Mouse (Mus musculus) embryonic facial prominence, embryonic 14.5 days (tissue): ENCODE results near the gene Dync1i2. TPM values are rescaled to one million over a fixed set of nuclear protein-coding genes. Genes with fewer than 3 reads are reported as not detected.

Experiments used
- ATAC-seq: fragments of 200-750 bp; cut with Nextera tagmentation; 2 replicates; pipeline ENCODE4 v1.8.0; 2017; ENCODE audit warnings: low read depth, moderate number of reproducible peaks, moderate TSS enrichment
- DNase-seq: peaks from one replicate; pipeline ENCODE4 v3.0.0-alpha.2; 2015; ENCODE audit warnings: low spot score
- H3K27ac ChIP-seq: fragments of 300-500 bp; sonication (generic); replicated peaks from 2 replicates; pipeline ENCODE4 v1.5.1; 2014; ENCODE audit warnings: low read depth, mild to moderate bottlenecking, low read length, moderate library complexity
- H3K27me3 ChIP-seq: fragments of 300-500 bp; sonication (generic); replicated peaks from 2 replicates; pipeline ENCODE4 v1.6.1; 2014; ENCODE audit warnings: low read length; ENCODE audit not compliant: control insufficient read depth, insufficient read depth
- H3K36me3 ChIP-seq: fragments of 300-500 bp; sonication (generic); 2 replicates; pipeline ENCODE4 v1.6.1; 2014; ENCODE audit warnings: low read length, mixed read lengths; ENCODE audit not compliant: control insufficient read depth, insufficient read depth
- H3K4me1 ChIP-seq: fragments of 300-500 bp; sonication (generic); 2 replicates; pipeline ENCODE4 v1.6.1; 2014; ENCODE audit warnings: antibody characterized with exemption, low read length; ENCODE audit not compliant: control insufficient read depth, insufficient read depth
- H3K4me2 ChIP-seq: fragments of 300-500 bp; sonication (generic); 2 replicates; pipeline ENCODE4 v1.6.1; 2014; ENCODE audit warnings: low read depth, mild to moderate bottlenecking, low read length, moderate library complexity, mixed read lengths
- H3K4me3 ChIP-seq: fragments of 300-500 bp; sonication (generic); 2 replicates; pipeline ENCODE4 v1.5.1; 2014; ENCODE audit warnings: low read depth, mild to moderate bottlenecking, low read length
- H3K9ac ChIP-seq: fragments of 300-500 bp; sonication (generic); 2 replicates; pipeline ENCODE4 v1.6.1; 2014; ENCODE audit warnings: low read depth, mild to moderate bottlenecking, low read length, moderate library complexity, mixed read lengths
- H3K9me3 ChIP-seq: fragments of 300-500 bp; sonication (generic); 2 replicates; pipeline ENCODE4 v1.6.1; 2016; ENCODE audit warnings: low read length; ENCODE audit not compliant: control insufficient read depth
- WGBS: fragments of 180-500 bp; shearing (Covaris S2); extraction: QIAGEN DNeasy Blood & Tissue Kit; methylation state at CpG from one replicate; pipeline ENCODE4 v1.1.7; 2014; 5-methylcytosine and 5-hydroxymethylcytosine counted together
- polyA plus RNA-seq: library from polyadenylated mRNA; unstranded; fragments of >200 nt; fragmentation: Nextera tagmentation; extraction: Ambion mirVana; gene quantifications from 2 replicates; pipeline ENCODE4 v1.2.1, GENCODE M21; 2014

Dync1i2 gene
- polyA plus RNA-seq, 1 experiment from 2014 or later = 103 TPM

- H3K36me3 ChIP-seq = peaks cover 55% of the 10 kb centered on the region
- WGBS = 78% methylated on average over 7 of the region's 7 CpGs
- no peak overlapping the region for H3K9ac ChIP-seq
- DNase-seq = no peak
- no peaks in the 10 kb centered on the region for H3K4me1 ChIP-seq
- no peaks in the 10 kb centered on the region for H3K9me3 ChIP-seq
- no peak overlapping the region for H3K27ac ChIP-seq
- no peak overlapping the region for H3K4me3 ChIP-seq
- no peak for ATAC-seq
- H3K27me3 ChIP-seq = no peaks in the 10 kb centered on the region
- no peak overlapping the region for H3K4me2 ChIP-seq
These were observed 33.3 kb downstream of the Dync1i2 start for GRCm38 (mm10) chr2:71244807-71245206.

- no peaks in the 10 kb centered on the region for H3K4me1 ChIP-seq
- DNase-seq (peak; percentile 43), ATAC-seq (no peak; the same call in 1 of the 2 replicates)
- no peaks in the 10 kb centered on the region for H3K9me3 ChIP-seq
- WGBS = 83% methylated on average over 3 of the region's 3 CpGs
- H3K9ac ChIP-seq = no peak overlapping the region
- H3K27me3 ChIP-seq = no peaks in the 10 kb centered on the region
- no peak overlapping the region for H3K27ac ChIP-seq
- no peak overlapping the region for H3K4me2 ChIP-seq
- no peak overlapping the region for H3K4me3 ChIP-seq
- peaks cover 55% of the 10 kb centered on the region for H3K36me3 ChIP-seq
These were observed 33.9 kb downstream of the Dync1i2 start for GRCm38 (mm10) chr2:71245416-71245815.

- 84% methylated on average over 5 of the region's 5 CpGs for WGBS
- Histone ChIP-seq H3K27ac (no peak overlapping the region), H3K9me3 (no peaks in the 10 kb centered on the region), H3K4me1 (no peaks in the 10 kb centered on the region), H3K4me3 (no peak overlapping the region), H3K36me3 (peaks cover 57% of the 10 kb centered on the region), H3K4me2 (no peak overlapping the region), H3K27me3 (no peaks in the 10 kb centered on the region), H3K9ac (no peak overlapping the region)
- no peak for DNase-seq
- ATAC-seq = no peak
These were observed 34.6 kb downstream of the Dync1i2 start for GRCm38 (mm10) chr2:71246096-71246495.

GRCm38 (mm10) chr2:71248071-71248470 lies 36.6 kb downstream of the Dync1i2 start:
- Histone ChIP-seq H3K4me2 (no peak overlapping the region), H3K4me3 (no peak overlapping the region), H3K36me3 (peaks cover 61% of the 10 kb centered on the region), H3K4me1 (no peaks in the 10 kb centered on the region), H3K27me3 (no peaks in the 10 kb centered on the region), H3K27ac (no peak overlapping the region), H3K9ac (no peak overlapping the region), H3K9me3 (no peaks in the 10 kb centered on the region)
- 38% methylated on average over 3 of the region's 3 CpGs for WGBS
- DNase-seq = no peak
- ATAC-seq = no peak

- H3K36me3 ChIP-seq = peaks cover 72% of the 10 kb centered on the region
- no peaks in the 10 kb centered on the region for H3K9me3 ChIP-seq
- H3K4me1 ChIP-seq = no peaks in the 10 kb centered on the region
- no peak for ATAC-seq
- no peak overlapping the region for H3K4me2 ChIP-seq
- H3K27me3 ChIP-seq = no peaks in the 10 kb centered on the region
- no peak for DNase-seq
- no peak overlapping the region for H3K4me3 ChIP-seq
- H3K27ac ChIP-seq = no peak overlapping the region
- H3K9ac ChIP-seq = no peak overlapping the region
- WGBS = 65% methylated on average over 5 of the region's 5 CpGs
These were observed 39.3 kb downstream of the Dync1i2 start for GRCm38 (mm10) chr2:71250841-71251240.

GRCm38 (mm10) chr2:71254836-71255235 lies 43.3 kb downstream of the Dync1i2 start:
- Histone ChIP-seq H3K4me2 (no peak overlapping the region), H3K9me3 (no peaks in the 10 kb centered on the region), H3K36me3 (peaks cover 87% of the 10 kb centered on the region), H3K4me1 (no peaks in the 10 kb centered on the region), H3K9ac (no peak overlapping the region), H3K4me3 (no peak overlapping the region), H3K27ac (no peak overlapping the region), H3K27me3 (no peaks in the 10 kb centered on the region)
- DNase-seq (no peak), ATAC-seq (no peak)
- 70% methylated on average over 4 of the region's 4 CpGs for WGBS

GRCm38 (mm10) chr2:71256581-71256980 lies 45.1 kb downstream of the Dync1i2 start:
- Histone ChIP-seq H3K36me3 (peaks cover 85% of the 10 kb centered on the region), H3K4me2 (no peak overlapping the region), H3K4me3 (no peak overlapping the region), H3K27ac (no peak overlapping the region), H3K27me3 (no peaks in the 10 kb centered on the region), H3K9me3 (no peaks in the 10 kb centered on the region), H3K9ac (no peak overlapping the region), H3K4me1 (no peaks in the 10 kb centered on the region)
- WGBS = 90% methylated on average over 7 of the region's 7 CpGs
- ATAC-seq (no peak), DNase-seq (no peak)

GRCm38 (mm10) chr2:71264585-71264984 lies 53.1 kb downstream of the Dync1i2 start:
- no peaks in the 10 kb centered on the region for H3K4me1 ChIP-seq
- no peak overlapping the region for H3K27ac ChIP-seq
- no peak overlapping the region for H3K9ac ChIP-seq
- H3K4me2 ChIP-seq = no peak overlapping the region
- DNase-seq (no peak), ATAC-seq (no peak)
- peaks cover 71% of the 10 kb centered on the region for H3K36me3 ChIP-seq
- no peaks in the 10 kb centered on the region for H3K27me3 ChIP-seq
- 94% methylated on average over 20 of the region's 20 CpGs for WGBS
- H3K9me3 ChIP-seq = no peaks in the 10 kb centered on the region
- H3K4me3 ChIP-seq = no peak overlapping the region

- no peak for DNase-seq
- no peak overlapping the region for H3K4me3 ChIP-seq
- no peak for ATAC-seq
- no peaks in the 10 kb centered on the region for H3K9me3 ChIP-seq
- no peaks in the 10 kb centered on the region; the same call in 1 of the 2 replicates for H3K4me1 ChIP-seq
- 93% methylated on average over 8 of the region's 8 CpGs for WGBS
- H3K36me3 ChIP-seq = peaks cover 32% of the 10 kb centered on the region
- H3K4me2 ChIP-seq = no peak overlapping the region
- H3K27ac ChIP-seq = no peak overlapping the region
- no peaks in the 10 kb centered on the region for H3K27me3 ChIP-seq
- no peak overlapping the region for H3K9ac ChIP-seq
These were observed 57.2 kb downstream of the Dync1i2 start for GRCm38 (mm10) chr2:71268691-71269090.
